Mouse (Mus musculus): Measurements from ENCODE around the gene Tgif2. TPM values are rescaled to one million over a fixed set of nuclear protein-coding genes. Genes with fewer than 3 reads are reported as not detected.
A peak's percentile ranks its signal among the peaks of the same experiment; 100 is the strongest.

The Tgif2 gene
- polyA plus RNA-seq, 2 experiments = 4.9 to 5.1 TPM

DNA sequence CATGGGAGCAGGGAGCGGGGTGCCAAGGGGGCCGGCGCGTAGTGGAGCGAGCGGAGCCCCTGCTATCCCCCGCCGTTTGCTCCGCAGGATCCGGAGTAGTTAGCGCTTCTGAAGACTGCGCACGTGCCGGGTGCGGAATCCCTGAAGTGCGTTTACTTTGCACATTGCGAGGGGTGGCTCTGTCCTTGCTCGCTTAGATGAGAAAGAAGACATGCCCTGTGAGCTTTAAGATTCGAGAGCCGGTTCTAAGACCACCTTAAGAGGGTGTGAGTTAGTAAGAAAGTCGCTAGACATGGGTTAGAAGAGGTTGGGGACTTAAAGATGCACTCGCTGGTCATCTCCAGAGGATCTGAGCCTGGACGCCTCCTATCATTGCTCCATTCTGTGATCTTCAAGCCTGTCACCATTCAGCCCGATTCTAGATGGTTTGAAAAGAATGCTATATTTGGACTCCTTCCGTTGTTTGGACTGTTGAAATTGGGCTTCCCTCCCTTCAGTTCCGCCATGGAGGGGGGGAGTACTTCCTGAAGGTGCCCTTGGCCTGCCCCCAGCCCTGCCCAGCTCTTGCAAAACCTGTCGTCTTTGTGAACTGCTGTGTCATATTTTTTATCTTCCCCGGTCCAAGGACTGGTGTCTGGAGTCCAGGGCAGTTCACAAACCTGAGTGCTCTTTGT, 23.8 kb downstream of the Tgif2 start:
- Histone ChIP-seq H3K4me2 (ENCODE audit: low read depth) (peak overlapping the region; percentile 74), H3K4me3 (ENCODE audit: insufficient read depth in 1 of 2, low read depth in 2 of 2, low read length in 2 of 2) (peak overlapping the region; percentile 90 to 91), H3K9me3 (ENCODE audit: control insufficient read depth, low read length) (no peaks in the 10 kb centered on the region), H3K36me3 (replicated peaks; ENCODE audit: control insufficient read depth, insufficient read depth, low read depth) (peaks cover 34% of the 10 kb centered on the region), H3K27me3 (ENCODE audit: control insufficient read depth, insufficient read depth, low read length) (no peaks in the 10 kb centered on the region), H3K4me1 (replicated peaks; ENCODE audit: control insufficient read depth in 2 of 2, insufficient read depth in 2 of 2, low read length in 1 of 2) (peaks cover 9 to 12% of the 10 kb centered on the region in 2 experiments), H3K9ac (replicated peaks) (peak overlapping the region; percentile 87), H3K27ac (peak overlapping the region; percentile 87)
- DNase-seq (ENCODE audit: low read depth in 3 of 3, low spot score in 3 of 3) (peak; percentile 58 to 66 (median 61)), ATAC-seq (ENCODE audit: insufficient read depth) (peak; percentile 25; the same call in 1 of the 2 replicates)
- WGBS (ENCODE audit: insufficient replicate concordance) = under 1% methylated on average over 28 of the region's 28 CpGs
- TF ChIP-seq CTCF (IDR thresholded peaks at IDR 0.05; ENCODE audit: low read depth) = no peak
- TF ChIP-seq EP300 (IDR thresholded peaks at IDR 0.05; ENCODE audit: low read depth) = no peak

DNA sequence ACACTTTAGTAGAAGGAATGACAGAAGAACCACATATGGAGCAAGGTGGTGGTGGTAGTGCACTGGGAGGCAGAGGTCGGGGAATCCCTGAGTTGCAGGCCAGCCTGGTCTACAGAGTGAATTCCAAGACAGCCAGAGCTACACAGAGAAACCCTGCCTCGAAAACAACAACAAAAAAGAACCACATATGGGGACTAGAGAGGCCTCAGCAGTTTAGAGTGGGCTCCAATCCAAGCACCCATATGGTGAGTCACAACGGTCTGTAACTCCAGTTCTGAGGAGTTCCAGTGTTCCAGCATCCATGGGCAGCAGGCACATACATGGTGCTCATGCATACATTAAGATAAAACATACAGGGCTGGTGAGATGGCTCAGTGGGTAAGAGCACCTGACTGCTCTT, 24.7 kb downstream of the Tgif2 start:
- peak overlapping the region; percentile 87 for H3K27ac ChIP-seq
- no peak for ATAC-seq (ENCODE audit: insufficient read depth)
- H3K4me1 ChIP-seq (replicated peaks; ENCODE audit: control insufficient read depth in 2 of 2, insufficient read depth in 2 of 2, low read length in 1 of 2) = peaks cover 9 to 15% of the 10 kb centered on the region in 2 experiments
- peak overlapping the region; percentile 90 to 91 for H3K4me3 ChIP-seq (ENCODE audit: insufficient read depth in 1 of 2, low read depth in 2 of 2, low read length in 2 of 2)
- H3K9me3 ChIP-seq (ENCODE audit: control insufficient read depth, low read length) = no peaks in the 10 kb centered on the region
- peaks cover 41% of the 10 kb centered on the region for H3K36me3 ChIP-seq (replicated peaks; ENCODE audit: control insufficient read depth, insufficient read depth, low read depth)
- peak overlapping the region; percentile 87 for H3K9ac ChIP-seq (replicated peaks)
- 59% methylated on average over 3 of the region's 3 CpGs for WGBS (ENCODE audit: insufficient replicate concordance)
- H3K4me2 ChIP-seq (ENCODE audit: low read depth) = peak overlapping the region; percentile 74
- no peak for TF ChIP-seq CTCF (IDR thresholded peaks at IDR 0.05; ENCODE audit: low read depth)
- TF ChIP-seq EP300 (IDR thresholded peaks at IDR 0.05; ENCODE audit: low read depth) = no peak
- H3K27me3 ChIP-seq (ENCODE audit: control insufficient read depth, insufficient read depth, low read length) = no peaks in the 10 kb centered on the region
- no peak for DNase-seq (ENCODE audit: low read depth in 3 of 3, low spot score in 3 of 3)

- 75% methylated on average over 8 of the region's 8 CpGs for WGBS (ENCODE audit: insufficient replicate concordance)
- H3K36me3 ChIP-seq (replicated peaks; ENCODE audit: control insufficient read depth, insufficient read depth, low read depth) = peaks cover 76% of the 10 kb centered on the region
- no peak for TF ChIP-seq EP300 (IDR thresholded peaks at IDR 0.05; ENCODE audit: low read depth)
- TF ChIP-seq CTCF (IDR thresholded peaks at IDR 0.05; ENCODE audit: low read depth) = no peak
- no peaks in the 10 kb centered on the region for H3K9me3 ChIP-seq (ENCODE audit: control insufficient read depth, low read length)
- no peaks in the 10 kb centered on the region for H3K27me3 ChIP-seq (ENCODE audit: control insufficient read depth, insufficient read depth, low read length)
- no peak overlapping the region for H3K27ac ChIP-seq
- DNase-seq (ENCODE audit: low read depth in 3 of 3, low spot score in 3 of 3) = no peak
- H3K4me1 ChIP-seq (replicated peaks; ENCODE audit: control insufficient read depth in 2 of 2, insufficient read depth in 2 of 2, low read length in 1 of 2) = peaks cover 8 to 22% of the 10 kb centered on the region in 2 experiments
- no peak overlapping the region for H3K4me3 ChIP-seq (ENCODE audit: insufficient read depth in 1 of 2, low read depth in 2 of 2, low read length in 2 of 2)
- H3K4me2 ChIP-seq (ENCODE audit: low read depth) = no peak overlapping the region
- no peak overlapping the region for H3K9ac ChIP-seq (replicated peaks)
- ATAC-seq (ENCODE audit: insufficient read depth) = no peak
Observed at GRCm38 (mm10) chr2:156868994-156869393, 29.2 kb downstream of the Tgif2 start.

DNA sequence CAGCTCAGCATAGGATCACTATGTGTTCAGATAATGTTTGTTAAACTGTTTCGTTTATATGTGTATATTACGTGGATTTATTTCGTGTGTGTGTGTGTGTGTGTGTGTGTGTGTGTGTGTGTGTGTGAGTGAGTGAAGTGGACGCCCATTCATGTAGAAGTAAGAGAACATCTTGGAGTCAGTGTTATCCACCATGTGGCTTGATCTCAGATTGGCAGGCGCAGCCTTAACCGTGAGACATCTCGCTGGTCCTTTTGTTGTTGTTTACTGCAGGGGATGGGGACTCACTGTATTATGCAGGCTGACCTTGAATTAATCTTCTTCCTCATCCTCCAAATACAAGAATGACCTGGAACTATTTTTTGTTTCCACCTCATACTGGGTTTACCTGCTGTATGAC, 29.7 kb downstream of the Tgif2 start:
- no peak overlapping the region for H3K27ac ChIP-seq
- H3K36me3 ChIP-seq (replicated peaks; ENCODE audit: control insufficient read depth, insufficient read depth, low read depth) = peaks cover 77% of the 10 kb centered on the region
- no peak for DNase-seq (ENCODE audit: low read depth in 3 of 3, low spot score in 3 of 3)
- no peak for TF ChIP-seq CTCF (IDR thresholded peaks at IDR 0.05; ENCODE audit: low read depth)
- TF ChIP-seq EP300 (IDR thresholded peaks at IDR 0.05; ENCODE audit: low read depth) = no peak
- H3K9ac ChIP-seq (replicated peaks) = no peak overlapping the region
- ATAC-seq (ENCODE audit: insufficient read depth) = no peak
- no peaks in the 10 kb centered on the region for H3K9me3 ChIP-seq (ENCODE audit: control insufficient read depth, low read length)
- WGBS (ENCODE audit: insufficient replicate concordance) = 75% methylated on average over 7 of the region's 7 CpGs
- no peak overlapping the region for H3K4me2 ChIP-seq (ENCODE audit: low read depth)
- no peak overlapping the region for H3K4me3 ChIP-seq (ENCODE audit: insufficient read depth in 1 of 2, low read depth in 2 of 2, low read length in 2 of 2)
- peaks cover 7 to 21% of the 10 kb centered on the region in 2 experiments for H3K4me1 ChIP-seq (replicated peaks; ENCODE audit: control insufficient read depth in 2 of 2, insufficient read depth in 2 of 2, low read length in 1 of 2)
- H3K27me3 ChIP-seq (ENCODE audit: control insufficient read depth, insufficient read depth, low read length) = no peaks in the 10 kb centered on the region

GRCm38 (mm10) chr2:156870519-156870918, 30.7 kb downstream of the Tgif2 start:
- H3K4me2 ChIP-seq (ENCODE audit: low read depth) = no peak overlapping the region
- TF ChIP-seq CTCF (IDR thresholded peaks at IDR 0.05; ENCODE audit: low read depth) (no peak), EP300 (IDR thresholded peaks at IDR 0.05; ENCODE audit: low read depth) (no peak)
- ATAC-seq (ENCODE audit: insufficient read depth) (no peak), DNase-seq (ENCODE audit: low read depth in 3 of 3, low spot score in 3 of 3) (no peak)
- H3K4me3 ChIP-seq (ENCODE audit: insufficient read depth in 1 of 2, low read depth in 2 of 2, low read length in 2 of 2) = no peak overlapping the region
- H3K27ac ChIP-seq = no peak overlapping the region
- peaks cover 6 to 18% of the 10 kb centered on the region in 2 experiments for H3K4me1 ChIP-seq (replicated peaks; ENCODE audit: control insufficient read depth in 2 of 2, insufficient read depth in 2 of 2, low read length in 1 of 2)
- no peak overlapping the region for H3K9ac ChIP-seq (replicated peaks)
- peaks cover 69% of the 10 kb centered on the region for H3K36me3 ChIP-seq (replicated peaks; ENCODE audit: control insufficient read depth, insufficient read depth, low read depth)
- no peaks in the 10 kb centered on the region for H3K9me3 ChIP-seq (ENCODE audit: control insufficient read depth, low read length)
- WGBS (ENCODE audit: insufficient replicate concordance) = 39% methylated on average over 6 of the region's 6 CpGs
- no peaks in the 10 kb centered on the region for H3K27me3 ChIP-seq (ENCODE audit: control insufficient read depth, insufficient read depth, low read length)

Data from liver, embryonic 14.5 days (tissue).